Mouse (Mus musculus): ENCODE results near the gene St6galnac5. TPM values are rescaled to one million over a fixed set of nuclear protein-coding genes. Genes with fewer than 3 reads are reported as not detected.
A peak's percentile ranks its signal among the peaks of the same experiment; 100 is the strongest.

The St6galnac5 gene
- total RNA-seq, 4 experiments from 2014 or later, result 31.1 to 39.6 (median 33.4) TPM

- DNase-seq (ENCODE audit: low spot score in 2 of 2), result peak in 1 of 2 experiments; percentile 65
Measured at GRCm38 (mm10) chr3:152867654-152868525, 114.2 kb downstream of the St6galnac5 start.

- DNase-seq (ENCODE audit: low spot score in 2 of 2), result no peak
Measured at GRCm38 (mm10) chr3:152866035-152866965, 115.7 kb downstream of the St6galnac5 start.

GRCm38 (mm10) chr3:152861978-152862377 is 120.1 kb downstream of the St6galnac5 start:
- no peak for DNase-seq (ENCODE audit: low spot score in 2 of 2)

- no peak for DNase-seq (ENCODE audit: low spot score in 2 of 2)
Measured at GRCm38 (mm10) chr3:152861450-152861849, 120.6 kb downstream of the St6galnac5 start.

- no peak for DNase-seq (ENCODE audit: low spot score in 2 of 2)
Measured at GRCm38 (mm10) chr3:152856095-152856494, 126.0 kb downstream of the St6galnac5 start.

- DNase-seq (ENCODE audit: low spot score in 2 of 2), result no peak
Measured at GRCm38 (mm10) chr3:152855006-152855614, 126.9 kb downstream of the St6galnac5 start.

- no peak for DNase-seq (ENCODE audit: low spot score in 2 of 2)
Measured at GRCm38 (mm10) chr3:152843925-152844324, 138.1 kb downstream of the St6galnac5 start.

- DNase-seq (ENCODE audit: low spot score in 2 of 2), result no peak
Measured at GRCm38 (mm10) chr3:152842648-152843047, 139.4 kb downstream of the St6galnac5 start.

- DNase-seq (ENCODE audit: low spot score in 2 of 2), result no peak
Measured at GRCm38 (mm10) chr3:152841264-152841663, 140.8 kb downstream of the St6galnac5 start.

- peak in 1 of 2 experiments; percentile 33 for DNase-seq (ENCODE audit: low spot score in 2 of 2)
Measured at GRCm38 (mm10) chr3:152837938-152838337, 144.1 kb downstream of the St6galnac5 start.

- no peak for DNase-seq (ENCODE audit: low spot score in 2 of 2)
Measured at GRCm38 (mm10) chr3:152837407-152837806, 144.6 kb downstream of the St6galnac5 start.

GRCm38 (mm10) chr3:152832436-152832835 is 149.6 kb downstream of the St6galnac5 start:
- DNase-seq (ENCODE audit: low spot score in 2 of 2), result no peak

GRCm38 (mm10) chr3:152831974-152832373 is 150.1 kb downstream of the St6galnac5 start:
- DNase-seq (ENCODE audit: low spot score in 2 of 2), result no peak

- no peak for DNase-seq (ENCODE audit: low spot score in 2 of 2)
Measured at GRCm38 (mm10) chr3:152831377-152831776, 150.7 kb downstream of the St6galnac5 start.

GRCm38 (mm10) chr3:152821202-152821601 is 160.8 kb downstream of the St6galnac5 start:
- DNase-seq (ENCODE audit: low spot score in 2 of 2), result no peak

GRCm38 (mm10) chr3:152820406-152820805 is 161.6 kb downstream of the St6galnac5 start:
- no peak for DNase-seq (ENCODE audit: low spot score in 2 of 2)

GRCm38 (mm10) chr3:152815110-152815509 is 166.9 kb downstream of the St6galnac5 start:
- DNase-seq (ENCODE audit: low spot score in 2 of 2), result no peak

- DNase-seq (ENCODE audit: low spot score in 2 of 2), result no peak
Measured at GRCm38 (mm10) chr3:152813905-152814304, 168.1 kb downstream of the St6galnac5 start.

- DNase-seq (ENCODE audit: low spot score in 2 of 2), result no peak
Measured at GRCm38 (mm10) chr3:152799738-152800431, 182.2 kb downstream of the St6galnac5 start.

- DNase-seq (ENCODE audit: low spot score in 2 of 2), result no peak
Measured at GRCm38 (mm10) chr3:152797354-152797753, 184.7 kb downstream of the St6galnac5 start.

- DNase-seq (ENCODE audit: low spot score in 2 of 2), result no peak
Measured at GRCm38 (mm10) chr3:152796216-152796615, 185.8 kb downstream of the St6galnac5 start.
